Mouse (Mus musculus) heart, postnatal 14 days (tissue): Measurements from ENCODE around the gene Plekhm3. TPM values are rescaled to one million over a fixed set of nuclear protein-coding genes. Genes with fewer than 3 reads are reported as not detected.

ENCODE experiments used
- DNase-seq, 2 experiments: peaks; one replicate each; pipeline ENCODE4 v3.0.0; 2021 to 2022
- intact Hi-C: fragments of 180-260 bp; cut with DNase I; formaldehyde crosslinking; loops from one replicate; pipeline ENCODE4 v1.15.1; 2025
- total RNA-seq, 2 experiments: library from RNA; stranded (reverse); gene quantifications; 2 replicates each; pipeline ENCODE4 v1.2.3; 2021

Gene Plekhm3
- total RNA-seq, 2 experiments from 2014 or later = 6.8 to 10.8 TPM

DNA sequence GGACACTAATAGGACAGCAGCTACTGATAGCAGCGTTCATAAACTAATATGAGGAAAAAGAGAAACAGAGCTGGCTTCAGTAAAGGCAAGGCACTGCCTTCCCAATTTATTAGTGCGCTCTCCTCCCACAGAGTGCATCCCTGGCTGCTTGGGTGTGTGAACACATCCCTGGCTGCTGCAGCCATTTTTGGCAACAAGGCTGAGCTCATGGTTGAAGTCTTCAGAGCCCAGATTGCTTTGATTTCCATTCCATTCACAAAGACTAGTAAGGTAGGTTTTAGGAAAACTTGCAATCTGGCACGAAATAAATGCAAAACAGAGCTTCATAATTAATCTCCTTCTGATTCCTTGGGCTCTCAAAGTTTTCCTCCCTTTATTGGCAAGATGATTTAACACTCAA, 71.3 kb downstream of the Plekhm3 start:
- no peak for DNase-seq
- intact Hi-C loops = no loop called here

DNA sequence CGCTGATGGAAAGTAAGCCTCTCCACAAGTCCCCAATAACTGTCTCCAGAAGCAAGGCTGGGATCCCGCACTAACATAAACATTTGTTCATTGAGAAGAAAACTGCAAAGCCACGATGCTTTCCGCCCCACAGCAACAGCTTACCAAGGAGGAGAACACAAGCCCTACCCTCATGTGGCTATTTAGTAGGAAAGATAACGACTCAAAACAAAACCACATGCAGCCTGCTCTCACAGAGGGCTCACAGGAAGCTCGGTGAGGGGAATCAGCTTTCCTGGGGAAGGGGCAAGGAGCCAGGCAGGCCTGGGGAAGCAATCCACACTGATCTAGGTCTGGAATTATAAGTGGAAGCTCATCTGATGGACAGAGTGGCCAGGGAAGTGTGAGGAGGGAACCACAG, 72.6 kb downstream of the Plekhm3 start:
- intact Hi-C loops = no loop called here
- DNase-seq = no peak

DNA sequence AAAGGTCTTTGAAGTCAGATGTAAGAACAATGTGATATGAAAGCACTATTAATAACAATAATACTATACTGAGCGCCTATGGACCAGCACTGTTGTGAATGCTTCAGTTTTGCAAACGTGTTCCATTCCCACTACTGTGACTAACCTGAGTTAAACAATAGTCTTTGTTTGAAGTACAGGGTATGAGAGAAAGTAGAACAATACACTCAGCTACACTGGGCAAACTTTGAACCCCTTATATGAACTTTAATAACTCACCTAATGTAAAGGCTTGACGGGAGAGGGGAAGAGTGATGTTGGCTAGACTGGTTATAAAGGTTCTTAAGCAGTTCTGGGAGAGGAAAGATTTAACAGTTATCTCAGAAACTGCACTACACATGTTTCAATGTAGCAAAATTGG, 76.0 kb downstream of the Plekhm3 start:
- intact Hi-C loops = no loop called here
- DNase-seq = no peak

DNA sequence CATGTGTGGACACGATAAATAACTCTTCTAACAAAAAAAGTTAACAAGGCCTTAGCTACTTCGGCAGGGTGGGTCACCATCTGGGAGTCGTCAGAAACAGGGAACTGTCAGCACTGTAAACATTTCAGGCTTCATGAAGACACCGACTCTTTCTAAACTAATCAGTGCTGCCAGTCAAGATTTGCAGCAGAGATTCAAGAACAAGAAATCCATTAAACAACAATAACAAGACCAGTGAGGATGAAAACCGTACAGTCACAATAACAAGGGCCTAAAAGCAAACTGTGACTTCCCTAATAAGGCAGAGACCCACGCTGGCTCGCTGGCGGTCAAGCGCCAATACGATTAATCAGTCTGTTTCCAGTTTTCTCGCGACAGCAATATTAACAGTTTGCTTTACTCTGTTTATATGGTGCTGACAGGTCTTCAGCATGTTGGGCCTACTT, 77.8 kb downstream of the Plekhm3 start:
- intact Hi-C loops = no loop called here

DNA sequence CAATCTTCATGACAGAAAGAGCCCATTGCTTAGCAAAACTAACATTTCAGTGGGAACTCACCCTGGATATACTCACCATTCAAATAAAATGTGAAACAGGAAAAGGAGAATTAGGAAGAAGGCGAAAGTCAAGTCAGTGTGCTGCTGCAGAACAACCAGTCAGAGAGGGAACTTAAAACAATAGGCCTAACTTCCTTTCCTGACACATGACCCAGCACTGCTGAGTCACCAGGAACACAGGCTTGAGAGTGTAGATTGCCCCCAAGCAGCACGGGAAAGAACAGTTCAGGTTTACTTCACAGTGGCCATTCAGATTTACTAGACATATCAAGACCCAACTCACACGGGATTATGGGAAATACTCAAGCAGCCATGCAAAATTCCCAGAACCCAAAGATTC, 80.3 kb downstream of the Plekhm3 start:
- intact Hi-C loops = no loop called here
- peak; percentile 10 to 21 for DNase-seq

More for the DNA sequence above, 77.8 kb downstream of the Plekhm3 start:
- no peak for DNase-seq

DNA sequence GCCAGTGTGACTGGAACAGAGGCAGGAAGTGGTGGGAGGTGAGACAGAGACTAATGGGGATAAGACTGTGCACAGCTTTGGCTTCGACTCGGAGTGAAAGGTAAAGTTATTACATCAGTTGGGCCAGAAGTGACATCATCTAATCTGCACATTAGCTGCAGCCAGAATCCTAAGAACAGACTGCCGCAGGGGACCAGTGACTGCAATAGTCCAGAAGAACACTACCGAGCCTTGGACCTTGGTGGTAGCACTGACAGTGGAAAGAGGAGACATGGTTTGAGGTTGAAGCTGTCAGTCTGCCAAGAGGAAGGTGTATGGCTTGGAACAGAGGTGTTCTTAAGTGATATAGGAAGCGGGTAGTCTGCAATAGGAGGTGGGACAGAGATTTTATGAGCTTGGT, 80.9 kb downstream of the Plekhm3 start:
- DNase-seq = no peak
- intact Hi-C loops = no loop called here

DNA sequence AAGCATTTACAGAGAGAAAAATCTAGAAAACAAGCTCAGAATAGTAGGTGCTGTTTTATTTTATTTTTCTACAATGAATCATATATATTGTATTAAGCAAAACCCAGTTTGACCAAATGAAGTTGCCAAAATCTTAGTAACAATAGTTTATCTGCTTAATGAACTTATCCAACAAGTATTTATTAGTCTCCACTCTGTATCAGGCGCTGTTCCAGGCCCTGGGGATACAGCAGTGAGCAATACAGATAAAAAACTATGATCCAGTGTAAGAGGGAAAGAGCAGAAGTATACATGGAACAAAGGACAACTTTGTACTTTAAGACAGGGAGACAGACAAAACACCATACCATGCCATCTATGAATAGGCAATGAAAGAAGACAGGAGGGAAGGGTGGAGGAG, 81.5 kb downstream of the Plekhm3 start:
- no peak for DNase-seq
- intact Hi-C loops = no loop called here

DNA sequence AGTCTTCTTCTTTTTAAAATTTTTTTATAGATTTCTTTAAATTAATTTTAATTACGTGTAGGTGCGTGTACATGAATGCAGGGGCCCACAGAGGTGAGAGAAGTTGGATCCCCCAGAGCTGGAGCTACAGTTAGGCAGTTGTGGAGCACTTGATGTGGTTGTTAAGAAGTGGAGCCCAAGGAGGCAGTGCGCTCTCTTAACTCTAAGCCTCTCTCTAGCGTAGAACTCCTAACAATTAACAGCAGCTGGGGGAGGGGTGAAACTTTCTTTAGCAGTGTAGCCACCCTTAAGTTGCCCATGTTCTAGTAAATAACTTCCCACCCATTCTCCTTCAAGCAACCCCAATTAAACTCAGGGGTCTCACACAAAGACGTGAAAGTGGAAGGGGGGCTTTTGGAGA, 84.7 kb downstream of the Plekhm3 start:
- intact Hi-C loops = no loop called here
- no peak for DNase-seq

DNA sequence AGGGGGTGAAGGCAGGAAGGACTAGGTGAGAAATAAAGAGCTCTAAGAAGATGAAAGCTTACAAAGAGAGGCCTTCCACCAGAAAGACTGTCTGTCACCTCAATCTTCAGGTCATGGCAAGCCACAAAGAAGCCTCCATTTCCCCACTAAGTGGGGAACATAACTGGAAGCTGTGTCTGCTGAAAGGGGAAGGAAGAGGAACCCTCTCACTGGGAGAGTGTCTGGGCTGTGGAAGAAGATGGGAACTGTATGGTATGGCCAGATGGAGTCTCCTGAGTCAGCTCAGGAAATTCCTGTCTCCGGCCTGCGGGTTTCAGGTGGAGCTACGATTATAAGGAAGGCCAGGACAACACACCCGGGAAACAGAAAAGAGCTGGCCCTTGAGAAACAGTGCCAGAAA, 88.9 kb downstream of the Plekhm3 start:
- DNase-seq = no peak
- intact Hi-C loops = no loop called here

DNA sequence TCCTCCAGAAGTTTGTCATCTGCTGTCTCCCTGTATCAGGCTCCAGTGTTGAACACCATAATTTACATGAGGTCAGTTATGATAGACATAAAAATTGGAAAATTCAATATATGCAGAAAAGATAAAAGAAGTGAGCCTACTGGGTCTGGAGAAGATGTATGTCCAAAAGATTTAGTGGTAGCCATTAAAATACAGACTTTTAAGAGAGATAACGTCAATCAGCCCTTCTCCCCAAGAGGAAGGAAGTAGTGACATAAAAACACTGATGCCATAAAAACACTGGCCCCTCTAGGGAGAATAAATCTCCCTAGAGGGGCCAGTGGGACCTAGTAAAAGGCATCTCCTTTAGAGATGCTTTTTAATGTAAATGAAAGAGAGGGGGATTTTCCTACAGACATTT, 90.5 kb downstream of the Plekhm3 start:
- DNase-seq = no peak
- intact Hi-C loops = no loop called here

DNA sequence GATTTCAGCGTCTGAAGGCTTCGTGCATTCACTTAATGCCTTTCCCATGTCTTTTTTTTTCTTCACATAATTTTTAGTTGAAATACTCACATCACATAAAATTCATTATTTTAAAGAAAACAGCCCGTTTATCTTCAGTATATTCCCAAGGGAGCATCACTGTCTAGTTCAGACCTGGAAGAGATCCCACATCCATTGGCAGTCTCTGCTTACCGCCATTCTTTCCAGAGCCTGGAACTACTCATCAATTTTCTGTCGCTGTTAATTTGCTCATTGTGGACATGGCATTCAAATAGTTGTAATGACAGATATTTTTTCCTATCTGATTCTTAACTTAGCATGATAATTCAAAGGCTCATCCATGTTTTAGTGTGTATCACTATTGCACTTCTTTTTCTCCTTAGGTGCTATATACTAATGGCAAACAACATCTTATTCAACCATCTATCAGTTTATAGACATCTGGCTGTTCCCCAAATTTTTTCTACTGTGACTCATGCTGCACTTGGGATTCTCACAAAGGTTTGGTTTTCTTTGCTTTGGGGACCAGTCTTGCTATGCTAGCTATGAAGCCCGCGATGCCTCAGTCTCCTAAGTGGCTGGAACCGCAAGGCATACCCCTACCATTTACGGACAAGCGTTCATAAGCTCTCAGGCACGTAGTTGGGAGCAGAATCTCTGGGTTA, 96.2 kb downstream of the Plekhm3 start:
- intact Hi-C loops = no loop called here
- no peak for DNase-seq

DNA sequence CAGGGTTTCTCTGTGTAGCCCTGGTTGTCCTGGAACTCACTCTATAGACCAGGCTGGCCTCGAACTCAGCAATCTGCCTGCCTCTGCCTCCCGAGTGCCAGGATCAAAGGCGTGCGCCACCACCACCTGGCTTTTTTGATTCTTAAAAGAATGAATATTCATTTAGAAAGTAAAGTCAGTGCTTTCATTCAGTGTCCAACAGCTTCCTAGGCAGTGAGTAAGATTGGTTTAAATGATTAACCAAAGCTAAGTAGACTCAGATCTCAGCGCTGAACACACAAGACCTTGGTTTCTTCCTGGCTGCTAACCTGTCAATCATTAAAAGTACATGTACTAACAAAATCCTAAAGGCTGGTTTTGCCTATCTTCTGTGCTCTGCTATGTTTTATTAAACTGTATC, 96.8 kb downstream of the Plekhm3 start:
- intact Hi-C loops = no loop called here
- no peak for DNase-seq

DNA sequence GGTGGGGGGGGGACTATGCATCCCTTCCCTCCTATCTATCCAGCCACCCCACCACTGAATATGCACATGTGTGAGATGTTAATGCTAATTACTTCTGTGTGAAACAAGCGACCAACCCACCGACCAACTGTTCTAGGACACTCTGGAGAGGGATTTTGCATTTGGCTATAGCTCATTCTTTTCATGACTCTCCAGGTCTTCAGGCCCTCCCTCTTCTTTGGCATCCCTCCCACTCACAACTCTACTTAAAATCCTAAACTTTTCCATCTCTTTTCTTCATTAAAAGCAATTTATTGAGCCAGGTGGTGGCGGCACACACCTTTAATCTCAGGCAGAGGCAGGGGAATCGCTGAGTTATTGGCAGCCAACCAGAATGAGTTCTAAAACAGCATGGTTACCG, 101.8 kb downstream of the Plekhm3 start:
- intact Hi-C loops = no loop called here

DNA sequence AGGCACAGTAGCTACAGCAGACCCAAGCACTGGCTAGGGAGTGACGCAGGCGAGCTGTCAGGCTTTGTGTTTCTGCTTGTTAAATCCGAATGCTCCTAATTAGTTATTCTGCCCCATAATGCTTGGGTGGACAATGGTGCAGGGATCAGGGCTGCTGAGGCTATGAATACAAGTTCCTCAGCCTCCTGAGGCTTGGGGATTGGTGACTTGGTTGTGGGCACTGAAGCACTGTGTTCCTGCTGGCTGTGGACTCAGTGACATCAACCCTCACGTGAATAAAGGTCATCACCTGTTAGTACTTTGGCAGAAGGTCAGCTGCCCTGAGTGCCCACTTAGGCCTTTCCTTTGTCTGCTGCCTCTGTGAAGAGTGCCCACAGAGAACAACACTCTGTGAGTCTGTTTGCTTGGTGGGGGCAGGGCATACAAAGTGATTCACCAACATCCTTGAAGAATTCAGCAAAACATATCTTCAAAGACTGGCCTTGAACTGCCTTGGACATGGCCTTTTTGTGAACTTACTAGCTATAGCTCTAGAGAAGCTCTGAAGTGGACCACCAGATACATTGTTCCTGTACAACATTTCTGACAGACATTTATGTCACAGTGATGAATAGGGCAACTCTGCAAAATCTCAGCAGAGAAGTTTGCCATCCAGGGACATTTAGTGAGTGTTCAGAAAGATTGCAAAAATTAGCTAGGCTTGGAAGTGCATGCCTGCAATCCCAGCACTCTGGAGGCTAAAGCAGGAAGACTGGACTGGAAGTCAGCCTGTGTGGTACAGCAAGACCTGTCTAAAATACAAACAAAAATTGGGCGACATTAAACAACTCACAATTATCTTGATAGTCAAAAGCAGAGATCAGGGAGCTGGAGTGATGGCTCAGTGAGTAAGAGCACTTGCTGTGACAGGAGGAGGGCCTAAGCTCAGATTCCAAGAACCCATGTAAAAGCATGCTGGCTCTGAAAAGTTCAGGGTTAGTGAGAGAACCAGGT, 102.6 kb downstream of the Plekhm3 start:
- DNase-seq = no peak
- intact Hi-C loops = no loop called here

More for the DNA sequence above, 101.8 kb downstream of the Plekhm3 start:
- DNase-seq = no peak

DNA sequence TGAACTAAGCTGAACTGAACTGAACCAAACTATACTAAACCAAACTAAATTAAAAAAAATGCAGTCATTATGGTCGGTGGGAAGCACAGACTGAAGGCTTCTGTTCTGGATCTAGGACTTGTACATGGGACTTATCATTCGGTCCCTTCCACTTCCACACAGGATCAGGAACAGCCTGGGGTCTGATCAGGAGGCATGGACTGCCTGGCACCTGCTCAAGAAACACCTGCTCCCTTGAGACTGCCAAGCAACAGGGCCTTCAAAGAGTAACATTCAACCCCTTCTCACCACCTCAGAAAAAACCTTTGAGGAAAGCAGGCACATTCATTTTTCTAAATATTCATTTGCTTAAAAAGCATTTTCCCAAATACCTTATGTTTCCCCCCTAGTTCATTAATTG, 103.4 kb downstream of the Plekhm3 start:
- DNase-seq = no peak
- intact Hi-C loops = no loop called here

DNA sequence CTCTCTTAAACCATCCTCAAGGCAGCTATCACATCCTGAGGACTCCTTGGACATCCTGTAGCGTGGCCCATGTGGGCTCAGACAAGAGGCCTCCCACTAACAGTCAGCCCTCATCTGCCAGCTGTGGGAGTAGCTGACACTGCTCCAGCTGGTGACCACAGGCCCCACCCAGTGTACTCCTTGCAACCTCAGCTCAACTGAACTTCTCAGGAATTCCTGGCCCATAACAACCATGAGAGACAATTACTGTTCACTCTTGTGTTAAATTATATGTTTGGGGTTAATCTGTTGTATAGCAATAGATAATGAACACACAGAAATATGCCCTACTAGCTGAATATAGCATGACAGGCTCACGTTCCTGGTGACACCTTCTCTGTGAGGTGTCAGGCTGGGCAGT, 104.4 kb downstream of the Plekhm3 start:
- DNase-seq = peak in 1 of 2 experiments; percentile 26
- intact Hi-C loops = no loop called here

DNA sequence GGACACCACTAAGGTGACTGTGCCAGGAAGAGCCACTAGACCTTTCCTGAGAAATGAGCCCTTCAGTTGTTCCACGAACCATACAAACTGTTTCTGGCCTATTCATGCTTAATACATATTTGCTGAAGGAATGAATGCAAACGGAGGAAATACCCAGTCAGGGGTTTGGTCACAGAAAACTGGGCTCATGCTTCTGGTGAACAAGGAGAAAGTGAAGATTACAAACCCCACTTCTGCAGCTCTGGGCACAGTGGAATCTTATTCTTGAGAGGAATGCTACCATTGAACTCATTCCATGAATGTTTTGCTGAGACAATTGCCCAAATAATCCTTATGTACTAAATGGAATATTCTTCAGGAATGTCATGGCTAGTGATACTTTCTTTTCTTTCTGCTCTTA, 106.3 kb downstream of the Plekhm3 start:
- no peak for DNase-seq
- intact Hi-C loops = no loop called here

DNA sequence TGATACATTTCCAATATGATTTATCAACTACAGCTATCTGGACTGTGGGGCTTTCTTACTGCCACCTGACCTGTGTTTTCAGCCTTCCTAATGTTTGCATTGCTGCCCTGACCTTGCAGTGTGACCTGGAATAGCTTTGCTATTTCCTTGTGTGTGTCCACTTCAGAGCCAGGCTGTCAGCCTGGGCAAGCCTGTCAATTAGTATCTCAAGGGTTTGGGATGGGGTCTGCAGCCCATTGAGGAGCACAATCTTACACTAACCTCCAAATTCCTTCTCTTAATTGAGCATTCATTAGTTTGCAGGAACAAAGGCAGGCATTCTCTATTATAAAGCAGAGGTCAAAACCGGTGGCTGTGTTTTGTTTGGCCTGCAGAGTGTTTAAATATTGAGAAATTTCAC, 107.6 kb downstream of the Plekhm3 start:
- intact Hi-C loops = no loop called here
- DNase-seq = no peak

DNA sequence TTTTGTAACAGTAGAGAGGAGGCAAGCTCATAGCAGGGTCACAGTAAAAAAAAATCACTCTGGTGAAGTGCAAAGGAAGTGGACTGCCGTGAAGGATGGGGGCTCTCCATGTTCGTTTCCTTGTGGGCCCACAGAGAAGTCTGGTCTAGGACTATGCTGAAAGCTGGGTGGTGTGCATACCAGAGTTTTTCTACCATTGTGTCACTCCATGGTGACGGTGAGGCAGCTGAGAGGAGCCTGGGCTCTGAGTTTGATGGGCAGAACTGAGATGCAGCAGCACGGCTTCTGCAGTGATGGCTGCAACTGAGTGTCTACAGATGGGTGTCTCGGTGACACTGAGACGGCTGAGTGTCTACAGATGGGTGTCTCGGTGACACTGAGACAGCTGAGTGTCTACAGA, 108.5 kb downstream of the Plekhm3 start:
- intact Hi-C loops = no loop called here
- no peak for DNase-seq

DNA sequence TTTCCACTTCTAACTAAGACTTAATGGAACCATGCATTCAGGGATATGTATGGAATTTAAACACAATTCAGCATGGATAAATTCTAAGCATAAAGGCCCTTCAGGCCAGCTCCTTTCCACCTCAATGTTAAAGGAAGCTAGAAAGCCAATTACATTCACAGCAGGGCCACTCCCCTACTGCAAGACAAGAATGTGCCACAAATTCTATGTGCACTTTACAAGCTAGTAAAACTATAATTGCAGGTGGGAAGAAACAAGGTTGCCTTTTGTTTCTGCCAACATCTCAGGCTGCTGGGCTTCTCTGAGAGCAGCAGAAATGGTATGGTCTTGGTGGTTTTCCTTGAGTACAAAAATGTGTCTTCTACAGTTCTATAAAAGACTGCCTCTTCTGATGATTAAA, 109.1 kb downstream of the Plekhm3 start:
- intact Hi-C loops = no loop called here
- no peak for DNase-seq

DNA sequence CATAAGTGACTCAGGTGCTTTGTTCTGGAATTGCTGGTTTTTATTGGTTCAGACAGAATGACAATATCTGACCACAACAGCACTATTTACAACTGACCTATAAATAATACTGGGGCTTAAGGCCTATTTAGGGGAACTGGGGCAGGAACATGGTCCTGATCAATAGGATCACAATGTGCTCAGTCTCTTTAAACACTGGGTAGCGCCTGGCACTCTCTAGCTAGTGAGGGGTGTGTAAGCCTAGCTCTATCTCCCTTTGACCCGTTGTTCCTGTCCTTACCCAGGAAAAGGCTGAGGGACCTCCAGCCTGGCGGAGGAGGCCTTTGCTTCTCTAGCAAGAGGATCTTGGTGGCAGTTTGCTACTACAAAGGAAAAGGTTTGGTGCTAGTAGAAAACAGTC, 111.6 kb downstream of the Plekhm3 start:
- intact Hi-C loops = loop anchor here (5.0 kb wide), 1 partner anchor 53 kb away; no protein-coding TSS in a partner anchor

More for the DNA sequence above, 111.6 kb downstream of the Plekhm3 start:
- no peak for DNase-seq
